Mouse (Mus musculus): ENCODE results near the gene Nrap.
"Not testable (repeated sequence)": the region's sequence is repeated elsewhere in the genome, so short reads cannot be mapped to it uniquely, and the experiment has no call there.

DNA sequence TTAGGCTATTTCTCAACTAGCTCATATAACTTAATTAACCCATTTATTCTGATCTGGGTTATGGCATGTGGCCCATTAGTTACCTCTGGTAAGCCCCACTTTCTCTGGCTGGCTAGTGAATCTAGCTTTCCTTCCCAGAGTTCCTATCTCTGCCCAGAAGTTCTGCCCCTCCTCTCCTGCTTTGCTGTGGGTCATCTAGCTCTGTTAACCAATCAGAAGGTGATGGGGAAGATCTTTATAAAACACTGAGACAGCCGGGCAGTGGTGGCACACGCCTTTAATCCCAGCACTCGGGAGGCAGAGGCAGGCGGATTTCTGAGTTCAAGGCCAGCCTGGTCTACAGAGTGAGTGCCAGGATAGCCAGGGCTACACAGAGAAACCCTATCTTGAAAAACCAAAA is 20.0 kb upstream of the Nrap start:
- not testable (repeated sequence) for TF ChIP-seq CTCF, EP300 (IDR thresholded peaks at IDR 0.05; ENCODE audit: low read depth)
